Mouse (Mus musculus): ENCODE results near the gene Gm13698. TPM values are rescaled to one million over a fixed set of nuclear protein-coding genes. Genes with fewer than 3 reads are reported as not detected.
"Not testable (repeated sequence)": the region's sequence is repeated elsewhere in the genome, so short reads cannot be mapped to it uniquely, and the experiment has no call there.

Gm13698 gene
- total RNA-seq (2021): under 1 TPM; 0.60 to 0.80 TPM
- long read RNA-seq, experiment 1: 0 reads
- long read RNA-seq, experiment 2: 0 reads

DNA sequence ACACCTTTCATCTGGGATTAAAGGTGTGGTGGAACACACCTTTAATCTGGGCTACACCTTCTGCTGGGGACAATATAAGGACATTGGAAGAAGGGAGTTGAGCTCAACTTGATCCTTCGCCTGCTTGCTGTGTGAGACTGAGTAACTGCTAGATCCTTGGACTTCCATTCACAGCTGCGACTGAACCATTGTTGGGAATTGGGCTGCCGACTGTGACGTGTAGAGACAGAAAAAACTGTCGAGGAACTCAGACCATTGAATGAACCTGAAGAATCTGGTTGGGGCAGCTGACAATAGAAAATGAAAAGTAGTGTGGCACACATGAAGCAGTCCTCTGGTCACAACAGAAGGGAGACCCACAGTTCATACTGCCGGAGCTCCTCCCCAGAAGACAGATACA is at the start of gene Gm13698:
Gm13698 (plus strand) TSS at position 301 of the 400 bp plus-strand sequence.
- intact Hi-C loops (cut with DNase I; ENCODE audit: low total_unique reads); DNase-seq: not testable (repeated sequence)

GRCm38 (mm10) chr2:83929478-83930088 is 25.9 kb upstream of the Gm13698 start:
- intact Hi-C loops (cut with DNase I; ENCODE audit: low total_unique reads): no loop called here
- no peak for DNase-seq

GRCm38 (mm10) chr2:83940931-83941361 is 14.5 kb upstream of the Gm13698 start, which contains the start of gene Zswim2:
Gene Zswim2, minus strand, starts transcription at chr2:83941228.
- intact Hi-C loops (cut with DNase I; ENCODE audit: low total_unique reads): no loop called here
- peak; percentile 30 for DNase-seq

GRCm38 (mm10) chr2:83941378-83941777 is 14.1 kb upstream of the Gm13698 start:
- intact Hi-C loops (cut with DNase I; ENCODE audit: low total_unique reads): no loop called here
- DNase-seq: no peak

- intact Hi-C loops (cut with DNase I; ENCODE audit: low total_unique reads): no loop called here
Observed at GRCm38 (mm10) chr2:83941792-83942191, 13.7 kb upstream of the Gm13698 start.

DNA sequence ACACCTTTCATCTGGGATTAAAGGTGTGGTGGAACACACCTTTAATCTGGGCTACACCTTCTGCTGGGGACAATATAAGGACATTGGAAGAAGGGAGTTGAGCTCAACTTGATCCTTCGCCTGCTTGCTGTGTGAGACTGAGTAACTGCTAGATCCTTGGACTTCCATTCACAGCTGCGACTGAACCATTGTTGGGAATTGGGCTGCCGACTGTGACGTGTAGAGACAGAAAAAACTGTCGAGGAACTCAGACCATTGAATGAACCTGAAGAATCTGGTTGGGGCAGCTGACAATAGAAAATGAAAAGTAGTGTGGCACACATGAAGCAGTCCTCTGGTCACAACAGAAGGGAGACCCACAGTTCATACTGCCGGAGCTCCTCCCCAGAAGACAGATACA is 5.7 kb downstream of the Gm13698 start, which contains the start of gene Gm13693:
Gm13693 (plus strand) TSS at position 301 of the 400 bp plus-strand sequence.
- intact Hi-C loops (cut with DNase I; ENCODE audit: low total_unique reads): not testable (repeated sequence)

More at GRCm38 (mm10) chr2:83941792-83942191, 13.7 kb upstream of the Gm13698 start:
- no peak for DNase-seq

GRCm38 (mm10) chr2:83967013-83967412 is 11.5 kb downstream of the Gm13698 start, which contains the start of gene Gm13695:
Gene Gm13695, plus strand, starts transcription at chr2:83967313.
- DNase-seq; intact Hi-C loops (cut with DNase I; ENCODE audit: low total_unique reads): not testable (repeated sequence)

More for the DNA sequence above, 5.7 kb downstream of the Gm13698 start, which contains the start of gene Gm13693:
- DNase-seq: not testable (repeated sequence)

DNA sequence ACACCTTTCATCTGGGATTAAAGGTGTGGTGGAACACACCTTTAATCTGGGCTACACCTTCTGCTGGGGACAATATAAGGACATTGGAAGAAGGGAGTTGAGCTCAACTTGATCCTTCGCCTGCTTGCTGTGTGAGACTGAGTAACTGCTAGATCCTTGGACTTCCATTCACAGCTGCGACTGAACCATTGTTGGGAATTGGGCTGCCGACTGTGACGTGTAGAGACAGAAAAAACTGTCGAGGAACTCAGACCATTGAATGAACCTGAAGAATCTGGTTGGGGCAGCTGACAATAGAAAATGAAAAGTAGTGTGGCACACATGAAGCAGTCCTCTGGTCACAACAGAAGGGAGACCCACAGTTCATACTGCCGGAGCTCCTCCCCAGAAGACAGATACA is 17.3 kb downstream of the Gm13698 start, which contains the start of gene Gm13696:
Gm13696 (plus strand) TSS at position 301 of the 400 bp plus-strand sequence.
- intact Hi-C loops (cut with DNase I; ENCODE audit: low total_unique reads); DNase-seq: not testable (repeated sequence)

DNA sequence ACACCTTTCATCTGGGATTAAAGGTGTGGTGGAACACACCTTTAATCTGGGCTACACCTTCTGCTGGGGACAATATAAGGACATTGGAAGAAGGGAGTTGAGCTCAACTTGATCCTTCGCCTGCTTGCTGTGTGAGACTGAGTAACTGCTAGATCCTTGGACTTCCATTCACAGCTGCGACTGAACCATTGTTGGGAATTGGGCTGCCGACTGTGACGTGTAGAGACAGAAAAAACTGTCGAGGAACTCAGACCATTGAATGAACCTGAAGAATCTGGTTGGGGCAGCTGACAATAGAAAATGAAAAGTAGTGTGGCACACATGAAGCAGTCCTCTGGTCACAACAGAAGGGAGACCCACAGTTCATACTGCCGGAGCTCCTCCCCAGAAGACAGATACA is 23.1 kb downstream of the Gm13698 start, which contains the start of gene Gm13694:
Gm13694 (plus strand) TSS at position 301 of the 400 bp plus-strand sequence.
- DNase-seq; intact Hi-C loops (cut with DNase I; ENCODE audit: low total_unique reads): not testable (repeated sequence)

DNA sequence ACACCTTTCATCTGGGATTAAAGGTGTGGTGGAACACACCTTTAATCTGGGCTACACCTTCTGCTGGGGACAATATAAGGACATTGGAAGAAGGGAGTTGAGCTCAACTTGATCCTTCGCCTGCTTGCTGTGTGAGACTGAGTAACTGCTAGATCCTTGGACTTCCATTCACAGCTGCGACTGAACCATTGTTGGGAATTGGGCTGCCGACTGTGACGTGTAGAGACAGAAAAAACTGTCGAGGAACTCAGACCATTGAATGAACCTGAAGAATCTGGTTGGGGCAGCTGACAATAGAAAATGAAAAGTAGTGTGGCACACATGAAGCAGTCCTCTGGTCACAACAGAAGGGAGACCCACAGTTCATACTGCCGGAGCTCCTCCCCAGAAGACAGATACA is 28.9 kb downstream of the Gm13698 start, which contains the start of gene Gm13697:
Gm13697 (plus strand) TSS at position 301 of the 400 bp plus-strand sequence.
- intact Hi-C loops (cut with DNase I; ENCODE audit: low total_unique reads); DNase-seq: not testable (repeated sequence)

GRCm38 (mm10) chr2:83990253-83990652 is 34.8 kb downstream of the Gm13698 start, which contains the start of gene Gm13691:
Gene Gm13691, plus strand, starts transcription at chr2:83990553.
- DNase-seq; intact Hi-C loops (cut with DNase I; ENCODE audit: low total_unique reads): not testable (repeated sequence)

GRCm38 (mm10) chr2:83993639-83994255 is 38.3 kb downstream of the Gm13698 start:
- DNase-seq; intact Hi-C loops (cut with DNase I; ENCODE audit: low total_unique reads): not testable (repeated sequence)

- DNase-seq; intact Hi-C loops (cut with DNase I; ENCODE audit: low total_unique reads): not testable (repeated sequence)
Observed at GRCm38 (mm10) chr2:83994526-83994925, 39.0 kb downstream of the Gm13698 start.

Other genes with a start within 250 kb of the Gm13698 start
- gene Itgav, start 231.3 kb upstream of the Gm13698 start, total RNA-seq (2021): 10 to 100 TPM; 46.3 to 58.0 TPM
- 1 to 10 TPM; 2.6 to 2.8 TPM for gene Fam171b, start 143.1 kb upstream of the Gm13698 start, total RNA-seq (2021)
- not detected for gene Zswim2, start 14.5 kb upstream of the Gm13698 start, total RNA-seq (2021)
- gene Gm13693, start 5.8 kb downstream of the Gm13698 start, total RNA-seq (2021): under 1 TPM; 0.60 to 0.80 TPM
- gene Gm13695, start 11.6 kb downstream of the Gm13698 start, total RNA-seq (2021): under 1 TPM in 1 of 2 experiments, not detected in 1; 0.60 TPM
- under 1 TPM; 0.60 to 0.80 TPM for gene Gm13696, start 17.4 kb downstream of the Gm13698 start, total RNA-seq (2021)
- gene Gm13694, start 23.2 kb downstream of the Gm13698 start, total RNA-seq (2021): under 1 TPM; 0.60 to 0.80 TPM
- under 1 TPM; 0.60 to 0.80 TPM for gene Gm13697, start 29.1 kb downstream of the Gm13698 start, total RNA-seq (2021)
- under 1 TPM; 0.60 to 0.80 TPM for gene Gm13691, start 34.9 kb downstream of the Gm13698 start, total RNA-seq (2021)